8 mouse cellular contexts compared by ENCODE assay signal in the genomic region with DNA sequence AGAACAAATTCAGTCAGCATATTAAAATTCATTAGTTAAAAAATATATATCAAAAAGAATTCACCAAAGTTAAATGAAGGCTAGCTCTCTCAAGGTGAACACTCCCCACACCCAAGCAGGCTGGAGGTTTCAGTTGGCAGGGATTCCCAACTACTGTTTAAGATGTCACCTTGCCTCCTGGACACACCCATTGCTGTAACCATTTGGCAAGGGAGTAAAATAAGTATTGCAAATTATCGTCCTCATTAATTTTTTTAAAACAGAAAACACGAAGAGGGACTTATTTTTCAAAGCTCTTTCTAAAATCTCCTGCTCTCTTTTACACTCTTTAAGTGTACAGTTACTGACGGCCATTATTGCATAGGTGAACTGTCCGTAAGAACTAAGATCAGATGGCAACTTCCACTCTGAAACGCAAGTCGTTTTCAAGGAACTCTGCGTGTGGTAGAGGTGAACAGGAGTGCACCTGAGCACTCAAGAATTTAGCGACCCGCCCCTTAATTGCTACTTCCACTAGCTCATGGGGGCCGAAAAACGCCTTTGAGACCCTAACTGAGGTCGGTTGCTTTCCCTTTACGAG. TPM values are rescaled to one million over a fixed set of nuclear protein-coding genes. Genes with fewer than 3 reads are reported as not detected.
DNase-seq lines count a peak whose midpoint lies in the region; ATAC-seq and TF ChIP-seq lines count a peak whose summit lies in the region.

No protein-coding gene starts in this region.

- H3K27ac ChIP-seq in kidney, embryonic 16.5 days (ENCODE audit: low read length), result peak overlapping the region; percentile 99
- H3K27ac ChIP-seq in hindbrain, postnatal 0 days, result peak overlapping the region; percentile 99; the same call in 1 of the 2 replicates

- WGBS in kidney, embryonic 16.5 days, result under 1% methylated on average over 13 of the region's 13 CpGs
- under 1% methylated on average over 13 of the region's 13 CpGs for WGBS in hindbrain, postnatal 0 days

- peak overlapping the region; percentile 98 for H3K4me3 ChIP-seq in kidney, embryonic 16.5 days (ENCODE audit: low read length)
- H3K4me3 ChIP-seq in hindbrain, postnatal 0 days (ENCODE audit: low read length), result peak overlapping the region; percentile 96

- H3K4me1 ChIP-seq in kidney, embryonic 16.5 days (ENCODE audit: insufficient read depth, low read length), result peaks cover 35% of the 10 kb centered on the region
- H3K4me1 ChIP-seq in hindbrain, postnatal 0 days (ENCODE audit: insufficient read depth, low read length), result peaks cover 26% of the 10 kb centered on the region

- no peaks in the 10 kb centered on the region for H3K9me3 ChIP-seq in kidney, embryonic 16.5 days (ENCODE audit: low read length)
- no peaks in the 10 kb centered on the region for H3K9me3 ChIP-seq in hindbrain, postnatal 0 days (ENCODE audit: low read length)

- peak overlapping the region; percentile 86 for H3K4me2 ChIP-seq in kidney, embryonic 16.5 days (replicated peaks; ENCODE audit: low read depth, low read length)
- H3K4me2 ChIP-seq in hindbrain, postnatal 0 days (ENCODE audit: low read depth, low read length), result peak overlapping the region; percentile 80

- no peaks in the 10 kb centered on the region for H3K27me3 ChIP-seq in kidney, embryonic 16.5 days (ENCODE audit: insufficient read depth, low read length)
- H3K27me3 ChIP-seq in hindbrain, postnatal 0 days (ENCODE audit: insufficient read depth, low read length), result no peaks in the 10 kb centered on the region

- no peak for ATAC-seq in kidney, embryonic 16.5 days (ENCODE audit: low FRiP score, low TSS enrichment)
- ATAC-seq in hindbrain, postnatal 0 days, result no peak

- H3K9ac ChIP-seq in kidney, embryonic 16.5 days (replicated peaks; ENCODE audit: low read length), result peak overlapping the region; percentile 98
- H3K9ac ChIP-seq in hindbrain, postnatal 0 days (replicated peaks; ENCODE audit: low read length), result peak overlapping the region; percentile 97

- no peak for TF ChIP-seq CTCF in hindbrain, postnatal 0 days (IDR thresholded peaks at IDR 0.05; ENCODE audit: low read depth)

- no peak for DNase-seq in kidney, postnatal 36 days
- peak; percentile 45 for DNase-seq in c-Kit-positive CD71-positive TER-119-positive erythroid progenitor cells, embryonic 14.5 days (ENCODE audit: low spot score)
- DNase-seq in hindbrain, postnatal 0 days (ENCODE audit: low spot score), result peak; percentile 43
- DNase-seq in lung, postnatal 25 days (ENCODE audit: low spot score), result peak; percentile 21
- DNase-seq in left cerebral cortex, adult 11 months (ENCODE audit: low spot score), result no peak
- no peak for DNase-seq in ovary, postnatal 10 days (ENCODE audit: low spot score)
- DNase-seq in right cerebral cortex, postnatal 14 days, result no peak

- no peaks in the 10 kb centered on the region for H3K36me3 ChIP-seq in kidney, embryonic 16.5 days (ENCODE audit: insufficient read depth, low read length)
- H3K36me3 ChIP-seq in hindbrain, postnatal 0 days (ENCODE audit: insufficient read depth, low read length), result no peaks in the 10 kb centered on the region

RNA-seq across cellular contexts. Expression of a gene that starts 1.3 kb away (rescaled TPM):
- polyA plus RNA-seq in kidney, embryonic 16.5 days (2015; fragmentation: Nextera tagmentation; extraction: Ambion mirVana), result 1,041 and 1,124 TPM in 2 replicates
- total RNA-seq in hindbrain, postnatal 0 days (2014; rRNA removed), result 841 and 932 TPM in 2 replicates
- polyA plus RNA-seq in hindbrain, postnatal 0 days (2015; fragmentation: Nextera tagmentation; extraction: Ambion mirVana), result 3,128 and 3,189 TPM in 2 replicates

RNA-seq across cellular contexts. Expression of a gene that starts 17.9 kb away (rescaled TPM):
- 0.60 TPM in 1 of 2 replicates, not detected in the other for polyA plus RNA-seq in kidney, embryonic 16.5 days (2015; fragmentation: Nextera tagmentation; extraction: Ambion mirVana)
- 0.31 TPM in 1 of 2 replicates, not detected in the other for total RNA-seq in hindbrain, postnatal 0 days (2014; rRNA removed)
- not detected in 2 replicates for polyA plus RNA-seq in hindbrain, postnatal 0 days (2015; fragmentation: Nextera tagmentation; extraction: Ambion mirVana)

Comparison
In these comparisons a context has a peak if more than half of its experiments do, and no peak if none do; other contexts are left out.
1. DNase-seq: peak in c-Kit-positive CD71-positive TER-119-positive erythroid progenitor cells, embryonic 14.5 days (single experiment), hindbrain, postnatal 0 days (single experiment) and lung, postnatal 25 days (single experiment); none in kidney, postnatal 36 days (0 of 2), left cerebral cortex, adult 11 months (single experiment), ovary, postnatal 10 days (single experiment) and right cerebral cortex, postnatal 14 days (single experiment).